Mouse (Mus musculus) intestine, embryonic 14.5 days (tissue): ENCODE measurements around the gene Spon2. TPM values are rescaled to one million over a fixed set of nuclear protein-coding genes. Genes with fewer than 3 reads are reported as not detected.

Source experiments
- ATAC-seq: fragments of 200-750 bp; cut with Nextera tagmentation; replicated peaks from 2 replicates; pipeline ENCODE4 v1.8.0; 2017; ENCODE audit warnings: low read depth, moderate number of reproducible peaks, moderate TSS enrichment, moderate library complexity; ENCODE audit not compliant: low FRiP score, low TSS enrichment
- DNase-seq: peaks from one replicate; pipeline ENCODE4 v3.0.0-alpha.2; 2018; ENCODE audit warnings: low spot score
- H3K27ac ChIP-seq: fragments of 300-500 bp; sonication (generic); 2 replicates; pipeline ENCODE4 v1.5.1; 2014; ENCODE audit warnings: low read depth, mild to moderate bottlenecking, control low read depth
- H3K27me3 ChIP-seq: fragments of 300-500 bp; sonication (generic); replicated peaks from 2 replicates; pipeline ENCODE4 v1.6.1; 2014; ENCODE audit warnings: low read length, control low read depth; ENCODE audit not compliant: control insufficient read depth, insufficient read depth
- H3K36me3 ChIP-seq: fragments of 300-500 bp; sonication (generic); 2 replicates; pipeline ENCODE4 v1.6.1; 2014; ENCODE audit warnings: low read length, control low read depth; ENCODE audit not compliant: control insufficient read depth, insufficient read depth
- H3K4me1 ChIP-seq: fragments of 300-500 bp; sonication (generic); replicated peaks from 2 replicates; pipeline ENCODE4 v1.6.1; 2014; ENCODE audit warnings: low read length, control low read depth, mixed read lengths; ENCODE audit not compliant: control insufficient read depth, insufficient read depth
- H3K4me2 ChIP-seq: fragments of 300-500 bp; sonication (generic); 2 replicates; pipeline ENCODE4 v1.6.1; 2014; ENCODE audit warnings: low read length
- H3K4me3 ChIP-seq: fragments of 300-500 bp; sonication (generic); 2 replicates; pipeline ENCODE4 v1.5.1; 2014; ENCODE audit warnings: low read depth, low read length, control low read depth, mixed read lengths
- H3K9ac ChIP-seq: fragments of 300-500 bp; sonication (generic); 2 replicates; pipeline ENCODE4 v1.6.1; 2014; ENCODE audit warnings: mild to moderate bottlenecking, low read length
- H3K9me3 ChIP-seq: fragments of 300-500 bp; sonication (generic); 2 replicates; pipeline ENCODE4 v1.6.1; 2016; ENCODE audit warnings: low read length, control low read depth; ENCODE audit not compliant: control insufficient read depth
- WGBS: fragments of 180-500 bp; shearing (Covaris S2); extraction: QIAGEN DNeasy Blood & Tissue Kit; methylation state at CpG from one replicate; pipeline ENCODE4 v1.1.7; 2014; 5-methylcytosine and 5-hydroxymethylcytosine counted together
- polyA plus RNA-seq: library from polyadenylated mRNA; unstranded; fragments of >200 nt; fragmentation: Nextera tagmentation; extraction: Ambion mirVana; gene quantifications from 2 replicates; pipeline ENCODE4 v1.2.1, GENCODE M21; 2014

The Spon2 gene
- polyA plus RNA-seq, 1 experiment from 2014 or later, result 17.3 TPM

DNA sequence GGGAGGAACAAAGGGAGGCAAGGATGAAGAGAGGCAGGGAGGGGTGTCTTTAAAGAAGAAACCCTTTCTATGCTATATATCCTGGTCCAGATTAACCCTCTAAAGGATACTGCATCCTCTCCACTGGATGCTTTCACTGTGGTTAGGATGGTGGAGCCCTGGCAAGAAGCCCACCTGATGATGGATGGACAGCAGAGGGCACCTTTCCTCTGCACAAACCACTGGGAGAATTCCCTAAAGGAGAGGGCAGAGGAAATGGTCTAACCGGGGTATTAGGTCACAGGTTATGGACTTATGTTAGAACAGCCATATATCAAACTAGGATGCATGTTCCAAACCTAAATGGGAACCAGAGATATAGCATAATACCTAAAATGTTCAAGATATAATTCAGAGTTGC, 18.2 kb downstream of the Spon2 start:
- peak; percentile 42 for DNase-seq
- 49% methylated on average over 1 of the region's 1 CpGs for WGBS

DNA sequence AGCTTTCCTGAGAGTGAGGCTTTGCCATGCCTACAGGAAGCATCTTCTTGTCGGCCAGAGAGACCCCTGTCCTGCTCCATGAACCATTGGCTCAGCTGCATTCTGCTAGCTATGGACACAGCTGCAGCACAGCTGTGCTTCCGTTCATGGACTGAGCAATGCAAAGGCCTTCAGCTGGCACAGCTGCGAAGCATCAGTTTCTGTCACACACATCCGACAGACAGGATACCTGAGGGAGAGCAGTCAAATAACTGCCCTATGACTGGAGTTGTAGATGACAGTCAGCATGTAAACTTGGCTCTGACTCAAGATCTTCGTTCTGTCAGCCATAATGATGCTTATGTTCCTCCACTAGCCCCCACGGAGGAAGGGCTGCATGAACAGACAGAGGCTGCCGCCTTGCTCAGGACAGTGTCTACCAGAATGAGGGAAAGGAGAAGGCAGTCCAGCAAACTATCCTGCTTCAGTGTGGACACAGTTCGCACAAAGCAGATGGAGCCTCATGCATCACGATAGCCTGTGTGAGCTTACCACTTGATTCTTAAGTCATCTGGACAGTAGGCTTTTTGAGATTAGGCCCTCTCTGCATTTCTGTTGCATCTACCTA, 22.9 kb downstream of the Spon2 start:
- WGBS, result 47% methylated on average over 9 of the region's 9 CpGs
- Histone ChIP-seq H3K36me3 (no peaks in the 10 kb centered on the region), H3K4me3 (no peak overlapping the region), H3K9ac (no peak overlapping the region), H3K27me3 (no peaks in the 10 kb centered on the region), H3K27ac (no peak overlapping the region), H3K4me1 (peaks cover 11% of the 10 kb centered on the region), H3K9me3 (no peaks in the 10 kb centered on the region), H3K4me2 (no peak overlapping the region)
- DNase-seq, result peak; percentile 70
- ATAC-seq, result 0 out of 2 replicates have a peak, but pooled peaks have one; percentile 43

More for the DNA sequence above, 18.2 kb downstream of the Spon2 start:
- no peak overlapping the region for H3K4me3 ChIP-seq
- H3K27me3 ChIP-seq, result no peaks in the 10 kb centered on the region
- no peaks in the 10 kb centered on the region for H3K36me3 ChIP-seq
- peaks cover 14% of the 10 kb centered on the region for H3K4me1 ChIP-seq
- no peak overlapping the region for H3K4me2 ChIP-seq
- no peak overlapping the region for H3K9ac ChIP-seq
- no peak for ATAC-seq
- no peak overlapping the region for H3K27ac ChIP-seq
- no peaks in the 10 kb centered on the region for H3K9me3 ChIP-seq

DNA sequence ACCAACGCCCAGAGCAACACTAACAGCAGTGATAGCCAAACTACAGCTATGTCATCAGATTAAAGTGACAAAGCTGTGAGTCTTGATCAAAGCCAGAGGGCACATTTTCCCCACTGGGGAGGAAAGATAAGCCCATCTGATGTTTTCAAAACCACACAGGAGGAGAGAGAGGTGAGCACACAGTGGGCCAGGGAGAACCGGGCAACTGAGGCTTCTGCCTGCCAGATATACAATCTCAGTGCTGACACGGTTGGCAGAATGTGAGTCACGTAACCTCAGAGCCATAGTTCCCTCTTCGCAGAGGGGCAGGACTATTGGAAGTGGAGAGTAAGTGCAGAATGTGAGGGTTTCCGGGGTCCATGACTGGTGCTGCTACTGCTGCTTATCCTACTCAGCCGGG, 24.7 kb downstream of the Spon2 start:
- no peak for ATAC-seq
- no peaks in the 10 kb centered on the region for H3K27me3 ChIP-seq
- 31% methylated on average over 7 of the region's 7 CpGs for WGBS

More for the DNA sequence above, 24.7 kb downstream of the Spon2 start:
- Histone ChIP-seq H3K36me3 (no peaks in the 10 kb centered on the region), H3K9me3 (no peaks in the 10 kb centered on the region), H3K9ac (no peak overlapping the region), H3K4me1 (peaks cover 11% of the 10 kb centered on the region), H3K27ac (no peak overlapping the region), H3K4me3 (no peak overlapping the region), H3K4me2 (no peak overlapping the region)
- DNase-seq, result no peak

Other genes starting within 250 kb of the Spon2 start
- gene Ywhah, start 199.6 kb downstream of the Spon2 start, polyA plus RNA-seq, result 419 and 446 TPM in 2 replicates
- gene Slc5a1, start 114.2 kb downstream of the Spon2 start, polyA plus RNA-seq, result 15.1 and 17.5 TPM in 2 replicates
- gene Ctbp1, start 56.5 kb upstream of the Spon2 start, polyA plus RNA-seq, result 343 and 359 TPM in 2 replicates
- 129 and 141 TPM in 2 replicates for gene Maea, start 117.1 kb upstream of the Spon2 start, polyA plus RNA-seq
- 8.3 and 10.7 TPM in 2 replicates for gene Uvssa, start 160.1 kb upstream of the Spon2 start, polyA plus RNA-seq
- not detected in 2 replicates for gene Nkx1-1, start 215.5 kb upstream of the Spon2 start, polyA plus RNA-seq